Mouse (Mus musculus): ENCODE data around the gene Magi2.

Gene Magi2

DNA sequence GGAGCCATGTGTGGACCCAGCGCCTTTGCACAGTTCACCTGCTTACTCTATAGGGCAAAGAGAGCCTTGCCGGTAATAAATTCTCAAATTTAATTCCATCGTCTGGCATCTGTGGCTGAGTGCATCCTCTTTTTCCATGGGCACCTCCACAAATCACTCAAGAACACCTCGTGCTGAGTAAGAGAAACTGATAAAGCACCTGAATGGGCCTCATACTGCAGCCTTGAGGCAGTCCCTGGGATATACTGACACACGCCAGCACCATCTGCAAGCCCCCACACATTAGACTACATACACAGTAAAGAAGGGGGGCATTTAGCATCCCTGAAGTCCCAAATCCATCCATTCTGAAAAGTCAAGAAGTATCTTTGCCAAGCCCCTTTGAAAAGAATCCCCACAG is 1430.2 kb downstream of the Magi2 start:
- DNase-seq (ENCODE audit: low spot score): no peak

DNA sequence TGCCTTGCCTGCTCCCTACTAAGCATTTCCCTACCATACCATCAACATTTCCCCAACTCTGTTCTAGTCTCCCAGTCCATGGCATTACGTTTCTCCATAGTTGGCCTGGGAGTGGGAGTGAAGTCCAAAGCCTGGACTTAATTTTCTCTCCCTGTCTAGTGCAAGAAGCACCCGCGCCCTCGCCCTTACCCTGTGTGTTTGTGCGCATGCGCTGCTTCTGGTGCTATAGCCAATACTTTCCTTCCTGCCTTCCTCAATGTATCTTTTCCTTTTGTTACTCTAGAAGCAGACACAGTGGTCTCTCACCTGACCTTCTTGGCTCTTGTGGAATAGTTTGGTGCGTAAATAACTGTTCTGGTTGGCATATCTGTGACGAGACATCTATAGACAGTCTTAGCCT is 1440.8 kb downstream of the Magi2 start:
- DNase-seq (ENCODE audit: low spot score): no peak

DNA sequence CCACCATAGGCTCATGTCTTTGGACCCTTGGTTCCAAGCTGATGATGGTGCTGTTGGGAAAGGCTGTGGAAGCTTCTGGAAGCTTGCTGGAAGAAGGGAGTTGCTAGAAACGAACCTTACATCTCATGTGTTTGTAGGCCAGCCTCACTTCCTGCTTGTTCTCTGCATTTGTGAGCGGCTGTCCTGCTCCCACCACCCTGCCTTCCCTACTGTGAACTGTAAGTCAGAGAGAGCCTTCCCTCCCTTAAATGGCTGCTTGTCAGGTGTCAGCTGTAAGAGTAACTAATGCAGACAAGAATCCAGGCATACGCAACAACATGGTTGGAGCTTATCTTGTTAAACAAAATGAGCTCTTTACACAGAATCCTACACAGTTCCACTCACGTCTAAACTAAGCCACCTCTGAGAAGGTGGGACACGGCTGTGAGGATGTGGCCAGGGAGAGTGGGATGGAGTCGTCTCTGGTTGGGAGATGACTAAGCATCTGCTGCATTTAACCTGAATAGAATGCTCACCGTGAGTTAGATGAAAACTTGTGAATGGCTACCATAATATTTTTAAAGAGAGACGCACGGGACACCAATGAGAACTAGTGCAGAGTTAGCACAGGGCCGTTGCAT is 1442.0 kb downstream of the Magi2 start:
- DNase-seq (ENCODE audit: low spot score): no peak

DNA sequence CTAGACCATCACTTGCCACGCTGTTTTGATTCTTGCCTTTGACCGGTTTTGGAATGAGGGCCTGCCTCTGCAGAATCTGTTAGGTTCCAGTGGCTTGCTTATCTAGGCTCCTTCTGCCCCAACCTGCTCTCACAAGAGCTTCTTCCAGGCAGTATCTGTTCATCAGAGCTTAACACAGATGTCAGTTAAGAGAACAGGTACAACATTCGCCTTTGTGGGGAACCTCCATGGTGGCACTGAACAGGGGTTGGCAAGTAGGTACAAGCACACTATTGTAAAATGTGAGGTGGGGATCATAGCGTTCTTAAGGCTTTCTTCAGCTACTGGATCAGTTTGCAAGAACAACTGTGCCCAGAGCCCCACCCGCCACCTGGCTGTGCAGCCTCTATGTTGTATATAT is 1442.6 kb downstream of the Magi2 start:
- DNase-seq (ENCODE audit: low spot score): no peak

DNA sequence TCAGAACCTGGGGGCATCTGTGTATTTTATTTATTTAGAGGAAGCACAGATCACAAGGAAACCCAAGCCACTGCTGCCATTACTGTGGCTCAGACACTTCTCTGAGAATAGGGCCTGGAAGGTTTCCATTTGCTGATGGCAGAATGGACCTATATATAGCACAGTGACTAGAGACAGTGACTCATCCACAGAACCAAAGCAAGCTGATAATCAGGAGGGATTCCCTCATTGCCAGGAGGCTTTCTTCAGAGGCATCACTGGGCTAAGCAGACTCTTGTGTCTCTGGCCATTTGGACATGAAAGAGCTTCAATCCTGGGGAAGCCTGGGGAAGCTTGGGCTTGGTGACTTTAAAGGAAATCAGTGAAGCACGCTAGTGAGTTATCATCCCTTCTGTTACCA is 1445.0 kb downstream of the Magi2 start:
- no peak for DNase-seq (ENCODE audit: low spot score)

DNA sequence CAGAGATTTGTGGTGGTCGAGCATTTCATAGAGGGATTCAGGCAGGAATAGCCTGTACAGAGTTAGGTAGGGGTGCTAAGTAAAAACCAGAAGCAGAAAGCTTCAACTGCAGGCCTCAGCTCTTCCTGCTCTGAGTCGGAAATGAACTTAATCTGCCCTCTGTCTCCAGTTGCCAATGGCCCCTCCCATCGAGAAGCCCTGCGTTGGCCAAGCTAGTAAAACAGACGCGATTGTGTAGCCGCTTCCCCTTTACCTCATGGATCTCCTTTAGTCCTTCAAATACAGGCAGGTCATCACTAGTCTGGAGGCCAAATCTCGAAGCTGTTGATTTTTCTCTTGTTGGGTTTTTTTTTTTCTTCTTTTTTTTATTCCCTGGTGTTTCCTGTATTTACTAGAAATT is 1447.7 kb downstream of the Magi2 start:
- DNase-seq (ENCODE audit: low spot score): no peak

DNA sequence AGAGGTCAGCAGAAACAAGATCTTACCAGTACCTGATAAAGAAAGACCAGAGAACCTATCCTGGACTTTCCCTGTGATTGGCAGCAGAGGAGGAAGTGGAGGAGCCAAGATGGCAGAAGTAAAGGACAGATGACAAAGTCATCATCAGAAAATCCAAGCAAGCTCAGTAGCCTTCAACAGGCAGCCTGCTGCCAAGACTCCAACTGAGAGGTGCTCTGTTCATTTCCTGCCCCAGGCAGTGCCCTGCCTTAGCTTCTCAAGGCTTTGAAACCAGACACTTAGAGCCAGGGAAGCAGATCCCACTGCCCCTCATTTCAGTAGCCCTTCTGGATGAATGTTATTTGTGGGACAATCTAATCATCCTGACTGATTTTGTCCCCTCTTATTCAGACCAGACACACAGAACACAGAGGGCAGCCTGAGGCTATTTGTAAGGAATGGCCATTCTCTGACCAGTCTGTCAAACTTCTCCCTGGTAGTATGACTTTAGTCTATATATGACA is 1448.4 kb downstream of the Magi2 start:
- DNase-seq (ENCODE audit: low spot score): no peak

DNA sequence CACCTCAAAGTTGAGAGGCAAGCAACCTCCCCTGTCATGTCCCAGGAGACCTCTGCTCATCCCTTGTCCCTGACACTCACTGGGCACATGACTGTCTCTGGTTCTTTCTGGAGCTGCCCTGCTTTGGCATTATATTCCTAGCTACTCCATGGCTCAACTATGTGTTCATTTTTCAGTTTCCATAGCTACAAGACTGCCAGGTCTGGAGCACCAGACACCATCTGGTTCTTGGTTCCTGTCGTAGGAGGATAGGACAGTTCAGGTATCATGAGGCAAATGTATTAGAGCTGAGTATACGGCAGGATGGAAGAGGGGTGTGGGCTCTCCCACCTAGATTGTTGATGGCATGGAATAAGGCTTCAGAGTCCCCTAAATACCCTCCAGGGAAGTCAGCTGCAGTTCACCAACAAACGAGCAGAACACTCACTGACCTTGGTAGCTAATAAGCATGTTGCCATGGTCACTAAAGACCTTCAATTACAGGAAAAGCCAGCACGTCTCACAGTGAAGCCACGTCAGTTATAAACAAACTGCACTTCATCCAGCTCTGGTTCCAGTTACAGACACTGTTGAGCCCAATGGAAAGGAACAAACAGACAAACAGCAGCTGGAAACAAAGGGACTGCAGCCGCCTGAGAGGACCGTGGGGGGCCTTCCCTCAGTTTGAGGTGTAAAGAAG is 1449.5 kb downstream of the Magi2 start:
- DNase-seq (ENCODE audit: low spot score): peak; percentile 14

DNA sequence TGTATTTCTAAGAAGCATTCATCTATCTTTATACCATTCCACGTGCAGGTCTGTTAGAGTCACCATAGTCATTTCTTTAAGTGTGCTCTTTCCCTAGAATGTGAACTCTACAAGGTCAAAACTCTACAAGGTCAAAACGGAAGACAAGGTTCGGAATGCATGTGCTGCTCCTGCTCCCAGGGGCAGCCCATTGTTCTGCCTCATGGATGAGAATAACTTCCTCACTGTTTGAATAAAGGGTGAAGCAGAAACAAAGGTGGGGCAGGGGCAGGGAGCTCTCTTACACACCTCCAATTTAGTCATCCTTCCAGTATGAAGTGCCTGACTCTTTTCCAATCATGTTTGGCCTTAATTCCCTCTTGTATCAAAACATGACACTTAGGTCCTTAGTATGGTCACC is 1450.4 kb downstream of the Magi2 start:
- DNase-seq (ENCODE audit: low spot score): no peak

DNA sequence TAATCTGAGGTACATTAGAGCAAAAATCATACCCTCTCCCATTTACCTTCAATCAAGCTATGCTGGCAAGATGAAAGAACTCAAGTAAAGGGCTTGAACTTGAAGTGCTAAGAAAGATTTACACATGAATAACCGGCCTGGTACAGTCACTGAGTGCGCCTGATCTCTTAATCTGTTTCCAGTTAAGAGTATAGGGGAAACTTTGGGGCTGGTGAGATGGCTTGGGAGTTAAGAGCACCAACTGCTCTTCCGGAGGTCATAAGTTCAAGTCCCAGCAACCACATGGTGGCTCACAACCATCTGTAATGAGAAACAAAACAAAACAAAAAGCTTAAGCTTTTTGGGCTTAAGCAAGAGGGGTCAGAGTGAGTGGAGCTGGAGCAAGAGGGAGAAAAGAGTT is 1451.7 kb downstream of the Magi2 start:
- DNase-seq (ENCODE audit: low spot score): no peak

DNA sequence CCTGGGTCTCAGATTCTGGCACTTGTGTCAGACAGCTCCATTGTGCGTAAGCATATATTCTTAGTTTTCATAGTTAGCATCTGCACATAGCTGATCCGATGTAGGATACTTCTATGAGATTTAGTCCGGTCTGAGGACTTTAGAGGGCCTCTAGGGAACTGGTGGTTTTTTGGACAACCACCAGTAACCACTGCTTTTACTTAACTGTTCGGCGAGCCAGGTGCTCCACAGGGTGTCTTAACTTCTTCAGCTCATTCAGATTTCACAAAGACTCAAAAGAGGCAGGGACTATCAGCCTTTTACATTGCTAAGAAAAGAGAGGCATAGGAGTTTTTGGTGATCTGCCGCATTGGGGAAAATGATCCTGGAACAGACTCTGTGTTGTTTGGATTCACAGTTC is 1453.1 kb downstream of the Magi2 start:
- DNase-seq (ENCODE audit: low spot score): no peak

DNA sequence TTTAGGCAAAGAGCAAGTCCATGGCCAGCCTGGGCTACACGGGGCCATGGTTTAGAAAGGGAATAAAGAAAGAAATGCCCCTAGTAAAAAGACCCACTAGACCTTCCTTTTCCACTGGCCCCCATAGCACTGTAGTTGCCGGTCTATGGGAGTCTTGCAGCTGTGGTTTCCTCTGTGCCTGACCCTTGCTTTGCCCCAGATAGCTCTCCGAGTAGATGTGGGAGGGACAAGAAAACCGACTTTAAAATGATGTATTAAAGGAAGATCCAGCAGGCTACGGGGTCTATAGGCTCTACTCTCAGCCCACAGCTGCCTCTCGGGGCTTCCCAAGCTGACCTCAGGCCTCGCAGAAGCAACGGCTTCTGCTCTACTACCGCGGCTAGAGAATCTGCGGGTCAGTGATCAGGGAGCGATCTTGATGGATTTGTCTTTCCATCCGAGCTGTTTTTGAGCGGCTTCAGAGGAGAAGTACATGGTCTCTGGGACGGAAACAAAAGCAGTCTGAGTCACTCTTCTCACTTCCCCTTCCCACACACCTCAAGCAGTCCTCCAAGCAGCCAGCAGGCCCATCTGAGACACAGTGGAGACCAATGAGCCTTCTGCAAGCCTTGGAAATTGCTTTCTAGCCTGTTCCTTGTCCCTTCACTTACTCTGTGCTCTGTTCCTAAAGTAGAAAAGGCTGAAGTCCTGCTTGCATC is 1454.1 kb downstream of the Magi2 start:
- no peak for DNase-seq (ENCODE audit: low spot score)

DNA sequence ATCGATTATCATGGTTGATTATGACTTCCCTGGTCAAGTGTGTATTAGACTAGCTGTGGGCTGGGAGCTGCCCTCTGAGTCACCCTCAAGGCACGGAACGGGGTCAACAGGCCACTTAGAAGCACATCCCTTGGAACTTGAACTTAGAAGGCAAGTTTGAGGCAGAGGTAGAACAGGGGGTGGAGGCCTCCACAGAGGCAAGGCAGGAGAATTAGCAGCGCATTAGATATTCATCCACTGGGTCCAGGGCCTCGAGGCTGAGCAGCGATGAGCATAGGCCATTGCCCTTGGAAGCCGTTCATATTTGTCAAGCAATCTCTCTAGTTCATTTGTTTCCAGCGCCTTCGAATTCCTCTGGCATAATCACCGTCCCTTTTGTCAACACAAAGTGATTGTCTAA is 1454.8 kb downstream of the Magi2 start:
- no peak for DNase-seq (ENCODE audit: low spot score)

DNA sequence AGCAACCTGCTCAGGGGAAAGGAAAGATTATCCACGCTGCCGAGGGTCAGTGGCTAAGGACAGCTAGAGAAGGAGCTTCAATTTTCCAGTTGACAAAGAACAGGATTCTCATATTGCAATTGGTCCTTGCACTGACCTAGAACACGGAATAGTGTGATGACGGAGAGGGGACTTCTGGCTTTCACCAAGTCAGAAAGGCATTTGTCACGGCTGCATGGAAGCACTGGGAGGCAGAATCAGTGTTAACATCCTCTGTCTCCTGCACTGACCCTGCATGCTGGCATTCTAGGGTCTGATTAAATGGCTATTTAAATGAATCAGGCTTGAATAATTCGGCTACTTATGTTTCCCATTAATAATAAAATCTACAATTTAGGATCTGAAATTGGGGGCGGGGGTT is 1455.4 kb downstream of the Magi2 start:
- DNase-seq (ENCODE audit: low spot score): no peak

DNA sequence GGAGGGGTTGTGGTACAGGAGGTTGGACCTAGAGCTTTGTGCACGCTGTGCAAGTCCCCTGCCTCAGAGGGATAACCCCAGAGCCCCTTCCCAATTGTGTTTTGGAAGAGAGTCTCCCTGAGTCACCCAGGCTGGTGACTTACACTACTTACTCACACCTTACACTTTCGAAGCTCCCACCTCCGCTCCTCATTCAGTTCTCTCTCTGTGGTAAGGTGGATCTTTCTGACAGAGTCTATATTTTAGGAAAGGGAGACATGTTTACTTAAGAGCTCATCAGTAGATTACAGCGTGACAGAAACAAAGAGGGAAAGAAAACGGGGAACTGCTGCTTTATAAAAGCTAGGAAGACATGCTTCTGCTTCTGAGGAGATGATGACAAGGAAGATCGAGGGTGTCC is 1457.3 kb downstream of the Magi2 start:
- DNase-seq (ENCODE audit: low spot score): no peak

DNA sequence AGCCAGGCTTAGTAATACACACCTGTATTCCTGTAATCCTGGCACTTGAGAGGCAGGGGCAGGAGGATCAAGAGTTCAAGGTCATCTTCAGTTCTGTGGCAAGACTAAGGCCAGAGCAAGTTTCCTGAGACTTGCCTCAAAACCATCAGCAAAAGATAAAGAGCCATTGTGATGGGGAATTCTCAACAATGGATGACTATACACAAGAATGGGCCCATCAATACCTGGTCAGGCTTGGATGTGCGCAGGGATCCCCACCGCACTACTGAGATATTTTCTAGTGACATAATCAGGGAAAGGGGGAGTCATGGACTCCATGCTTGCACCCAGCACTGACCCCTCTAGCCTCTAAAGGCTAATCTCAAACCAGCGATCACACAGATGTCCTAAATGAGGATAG is 1465.4 kb downstream of the Magi2 start:
- no peak for DNase-seq (ENCODE audit: low spot score)

DNA sequence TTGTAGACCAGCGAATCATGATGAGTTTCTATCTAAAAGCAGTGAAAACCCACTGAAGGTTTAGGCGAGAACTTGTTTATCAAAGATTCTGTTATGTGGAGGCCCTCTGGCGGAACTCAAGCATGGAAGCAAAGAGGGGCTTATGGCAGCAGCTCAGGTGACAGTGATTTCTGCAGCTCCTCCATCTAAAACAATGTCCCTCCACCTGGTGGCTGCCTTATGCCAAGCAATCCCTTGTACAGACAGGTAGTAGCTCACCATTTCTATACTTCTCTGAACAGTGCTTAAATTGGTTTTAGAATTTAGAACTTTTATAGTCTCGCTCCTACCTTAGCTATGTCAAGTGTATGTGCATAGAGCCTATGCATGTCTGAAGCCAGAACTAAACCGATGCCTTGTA is 1472.3 kb downstream of the Magi2 start:
- DNase-seq (ENCODE audit: low spot score): no peak

DNA sequence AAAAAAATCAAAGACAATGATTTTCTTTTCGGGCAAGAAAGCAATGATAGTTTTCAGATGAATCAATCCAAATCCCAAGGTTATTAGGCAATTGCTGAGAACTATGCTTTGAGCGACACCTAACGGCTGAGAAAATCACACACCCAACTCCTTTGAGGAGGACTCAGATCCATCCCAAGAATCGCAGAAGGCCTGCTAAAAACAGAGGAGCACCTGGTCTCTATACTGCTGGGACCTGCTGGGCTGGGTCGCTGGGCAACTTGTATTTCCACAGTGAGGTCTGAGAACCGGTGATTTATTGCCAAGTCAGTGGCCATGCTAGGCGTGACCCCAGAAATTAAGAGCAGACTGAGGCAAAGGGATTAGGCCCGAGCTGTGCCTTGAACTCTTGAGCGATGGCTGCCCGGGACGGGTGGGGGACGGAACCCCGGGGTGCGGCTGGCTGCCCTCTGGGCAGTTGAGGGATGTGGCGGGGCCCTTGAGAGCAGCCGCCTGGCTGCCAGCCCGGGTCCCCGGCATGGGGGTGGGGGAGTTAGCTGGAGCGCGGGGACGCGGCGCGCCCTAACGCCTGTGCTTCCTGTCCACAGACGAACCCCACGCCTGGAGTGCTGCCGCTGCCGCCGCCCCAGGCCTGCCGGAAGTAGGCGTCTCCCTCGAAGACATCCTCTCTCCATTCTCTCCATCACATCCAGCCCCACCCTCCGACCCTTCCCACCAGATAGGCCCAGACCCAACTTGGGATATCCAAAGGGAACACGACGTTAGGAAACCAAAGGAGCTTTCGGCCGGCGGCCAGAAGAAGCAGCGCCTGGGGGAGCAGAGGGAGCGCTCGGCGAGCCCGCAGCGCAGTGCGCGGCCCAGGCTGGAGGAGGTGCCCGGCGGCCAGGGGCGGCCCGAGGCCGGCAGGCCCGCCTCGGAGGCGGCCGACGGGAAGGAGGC is 1474.9 kb downstream of the Magi2 start:
- peak; percentile 88 for DNase-seq (ENCODE audit: low spot score)

DNA sequence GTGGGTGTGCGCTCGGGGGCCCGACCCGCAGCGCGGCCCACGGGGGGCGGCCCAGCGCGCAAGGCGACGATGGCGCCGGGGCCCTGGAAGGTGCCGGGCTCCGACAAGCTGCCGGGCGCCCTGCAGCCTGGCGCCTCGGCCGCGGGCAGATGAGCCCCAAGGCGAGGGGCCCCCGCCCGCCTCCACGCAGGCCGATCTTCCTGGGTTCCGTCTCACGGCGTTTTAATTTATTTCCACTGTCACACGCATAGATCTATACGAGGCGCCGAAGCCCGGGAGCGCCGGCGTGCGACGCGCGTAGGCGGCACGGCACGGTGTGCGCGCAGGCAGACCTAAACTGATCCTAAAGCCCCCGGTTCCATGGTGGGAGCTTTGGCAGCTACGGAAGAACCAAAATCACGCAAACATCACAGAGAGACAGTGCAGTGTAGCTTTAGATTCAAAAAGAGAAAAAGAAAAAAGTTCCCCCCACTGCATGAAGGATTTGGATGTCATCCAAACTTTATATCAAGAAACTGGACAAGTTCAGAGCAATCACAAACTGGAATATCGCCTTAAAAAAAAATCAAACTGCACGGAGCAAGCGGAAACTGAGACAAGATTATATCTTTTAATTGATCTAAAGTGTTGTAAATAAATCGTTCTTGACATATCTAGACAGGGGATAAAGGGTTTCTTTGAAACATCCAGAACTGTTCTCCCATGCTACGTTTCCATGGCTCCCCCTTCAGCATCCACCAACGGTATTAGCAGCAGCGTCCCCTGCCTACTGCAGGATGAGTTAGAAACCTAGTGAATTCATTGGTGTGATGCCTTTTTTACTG is 1475.9 kb downstream of the Magi2 start:
- DNase-seq (ENCODE audit: low spot score): no peak

DNA sequence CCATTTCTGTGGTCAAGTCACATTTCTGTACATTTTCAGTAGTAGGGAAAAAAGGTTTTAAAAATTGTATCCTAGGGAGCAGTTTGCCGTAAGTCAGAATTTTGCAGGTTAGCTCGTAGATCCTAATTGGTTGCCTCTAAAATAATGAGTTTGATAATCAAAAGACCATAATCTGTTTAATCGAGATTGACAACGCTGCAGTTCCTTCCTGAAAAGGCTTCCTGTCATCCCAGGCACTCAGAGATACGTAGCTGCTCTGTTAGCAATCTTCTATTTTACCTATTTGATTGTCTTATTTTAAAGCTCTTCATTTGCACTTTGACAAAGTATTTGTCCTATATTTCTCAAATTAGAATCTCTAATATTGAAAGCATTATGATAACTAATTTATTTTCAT is 1476.5 kb downstream of the Magi2 start:
- DNase-seq (ENCODE audit: low spot score): no peak

DNA sequence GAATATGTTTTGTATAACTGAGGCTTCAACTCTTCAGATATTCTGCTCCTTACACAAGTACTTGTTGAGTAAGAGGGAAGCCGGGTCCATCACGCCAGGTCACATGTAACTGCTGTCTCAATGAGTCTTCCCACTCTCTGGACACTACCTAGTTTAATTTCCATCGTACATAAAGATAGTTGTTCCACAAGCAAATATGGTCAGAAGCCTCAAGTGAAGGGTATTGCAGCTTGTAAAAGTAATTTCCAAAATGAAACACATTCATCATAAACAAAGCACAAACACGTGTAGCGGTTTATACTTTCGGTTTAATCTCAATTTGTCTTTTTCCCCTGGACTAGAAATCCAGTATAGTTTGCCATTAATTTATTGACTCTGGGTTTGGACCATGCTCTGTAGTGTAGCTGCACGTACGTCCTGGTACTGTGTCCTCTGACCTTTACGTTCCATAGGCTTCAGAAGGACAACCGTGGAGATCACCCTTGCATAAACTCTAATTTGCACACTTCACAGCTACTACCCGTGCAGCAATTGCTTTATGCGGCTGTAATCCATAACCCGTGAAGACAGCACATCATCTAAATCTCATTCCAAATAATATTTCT is 1477.2 kb downstream of the Magi2 start:
- no peak for DNase-seq (ENCODE audit: low spot score)
